ENCODE assay signal across 8 mouse cellular contexts in genomic region chr16:17812120-17812519, GRCm38 (mm10). TPM values are rescaled to one million over a fixed set of nuclear protein-coding genes. Genes with fewer than 3 reads are reported as not detected.
DNase-seq lines count a peak whose midpoint lies in the region; ATAC-seq lines count a peak whose summit lies in the region.

No protein-coding gene starts in this region.

- H3K4me1 ChIP-seq in forebrain, embryonic 14.5 days (ENCODE audit: control insufficient read depth, insufficient read depth, low read length) = peaks cover 12% of the 10 kb centered on the region; the same call in 1 of the 2 replicates
- H3K4me1 ChIP-seq in forebrain, embryonic 11.5 days (replicated peaks; ENCODE audit: control insufficient read depth, insufficient read depth, low read length) = peaks cover 12% of the 10 kb centered on the region
- H3K4me1 ChIP-seq in midbrain, embryonic 11.5 days (ENCODE audit: control insufficient read depth, insufficient read depth, low read length) = peaks cover 8% of the 10 kb centered on the region
- peaks cover 27% of the 10 kb centered on the region for H3K4me1 ChIP-seq in midbrain, embryonic 16.5 days (ENCODE audit: control insufficient read depth, insufficient read depth, low read length)

- no peaks in the 10 kb centered on the region for H3K36me3 ChIP-seq in forebrain, embryonic 14.5 days (ENCODE audit: control insufficient read depth, insufficient read depth, low read length)
- H3K36me3 ChIP-seq in forebrain, embryonic 11.5 days (ENCODE audit: control insufficient read depth, insufficient read depth, low read length) = no peaks in the 10 kb centered on the region
- H3K36me3 ChIP-seq in midbrain, embryonic 11.5 days (ENCODE audit: control insufficient read depth, insufficient read depth, low read length) = no peaks in the 10 kb centered on the region
- H3K36me3 ChIP-seq in midbrain, embryonic 16.5 days (ENCODE audit: control insufficient read depth, insufficient read depth, low read length) = no peaks in the 10 kb centered on the region

- H3K27me3 ChIP-seq in forebrain, embryonic 14.5 days (replicated peaks; ENCODE audit: control insufficient read depth, insufficient read depth, low read length) = peaks cover 8% of the 10 kb centered on the region; the same call in 1 of the 2 replicates
- peaks cover 16% of the 10 kb centered on the region for H3K27me3 ChIP-seq in forebrain, embryonic 11.5 days (ENCODE audit: control insufficient read depth, insufficient read depth, low read length)
- H3K27me3 ChIP-seq in midbrain, embryonic 11.5 days (ENCODE audit: control insufficient read depth, insufficient read depth, low read length) = peaks cover 35% of the 10 kb centered on the region
- H3K27me3 ChIP-seq in midbrain, embryonic 16.5 days (ENCODE audit: control insufficient read depth, insufficient read depth, low read depth, low read length) = peaks cover 12% of the 10 kb centered on the region

- no peak for ATAC-seq in forebrain, embryonic 14.5 days
- no peak for ATAC-seq in forebrain, embryonic 11.5 days (replicated peaks; ENCODE audit: low FRiP score)
- ATAC-seq in midbrain, embryonic 11.5 days (ENCODE audit: low FRiP score) = no peak
- ATAC-seq in midbrain, embryonic 16.5 days = no peak

- no peak overlapping the region for H3K4me2 ChIP-seq in forebrain, embryonic 14.5 days (ENCODE audit: low read length)
- H3K4me2 ChIP-seq in forebrain, embryonic 11.5 days (ENCODE audit: low read depth, low read length, severe bottlenecking) = no peak overlapping the region
- H3K4me2 ChIP-seq in midbrain, embryonic 11.5 days = no peak overlapping the region
- H3K4me2 ChIP-seq in midbrain, embryonic 16.5 days (ENCODE audit: low read length) = no peak overlapping the region

- 8% methylated on average over 5 of the region's 5 CpGs for WGBS in forebrain, embryonic 14.5 days
- 8% methylated on average over 5 of the region's 5 CpGs for WGBS in forebrain, embryonic 11.5 days
- WGBS in midbrain, embryonic 11.5 days = 5% methylated on average over 5 of the region's 5 CpGs
- WGBS in midbrain, embryonic 16.5 days = 8% methylated on average over 5 of the region's 5 CpGs

- no peak overlapping the region for H3K9ac ChIP-seq in forebrain, embryonic 14.5 days (ENCODE audit: low read length)
- H3K9ac ChIP-seq in forebrain, embryonic 11.5 days (ENCODE audit: low read length) = no peak overlapping the region
- H3K9ac ChIP-seq in midbrain, embryonic 11.5 days (ENCODE audit: low read length) = no peak overlapping the region
- no peak overlapping the region for H3K9ac ChIP-seq in midbrain, embryonic 16.5 days (ENCODE audit: low read depth, low read length)

- peak; percentile 80 for DNase-seq in forebrain, embryonic 14.5 days (ENCODE audit: low spot score)
- no peak for DNase-seq in forebrain, embryonic 11.5 days (ENCODE audit: low spot score)
- DNase-seq in midbrain, embryonic 11.5 days (ENCODE audit: low spot score, missing footprints) = peak; percentile 92
- peak; percentile 77 for DNase-seq in adipocyte (ENCODE audit: low spot score)
- peak; percentile 74 for DNase-seq in lung, postnatal 25 days (ENCODE audit: low spot score)
- DNase-seq in frontal cortex, postnatal 10 days (ENCODE audit: low spot score in 2 of 2) = no peak
- no peak for DNase-seq in urinary bladder, postnatal 36 days (ENCODE audit: low spot score in 2 of 2)

- no peak overlapping the region for H3K4me3 ChIP-seq in forebrain, embryonic 14.5 days (ENCODE audit: low read depth, low read length)
- H3K4me3 ChIP-seq in forebrain, embryonic 11.5 days (ENCODE audit: low read depth, low read length) = no peak overlapping the region
- H3K4me3 ChIP-seq in midbrain, embryonic 11.5 days (ENCODE audit: low read depth, low read length) = no peak overlapping the region
- no peak overlapping the region for H3K4me3 ChIP-seq in midbrain, embryonic 16.5 days (ENCODE audit: low read depth, low read length)

- no peak overlapping the region for H3K27ac ChIP-seq in forebrain, embryonic 14.5 days (ENCODE audit: low read depth, low read length)
- no peak overlapping the region for H3K27ac ChIP-seq in forebrain, embryonic 11.5 days (ENCODE audit: low read depth, low read length)
- no peak overlapping the region for H3K27ac ChIP-seq in midbrain, embryonic 11.5 days (ENCODE audit: low read depth, low read length)
- H3K27ac ChIP-seq in midbrain, embryonic 16.5 days (ENCODE audit: low read length) = no peak overlapping the region

- no peaks in the 10 kb centered on the region for H3K9me3 ChIP-seq in forebrain, embryonic 14.5 days (replicated peaks; ENCODE audit: control insufficient read depth, low read length)
- H3K9me3 ChIP-seq in forebrain, embryonic 11.5 days (ENCODE audit: control insufficient read depth, low read length) = no peaks in the 10 kb centered on the region
- H3K9me3 ChIP-seq in midbrain, embryonic 11.5 days (ENCODE audit: control insufficient read depth, low read length) = no peaks in the 10 kb centered on the region
- H3K9me3 ChIP-seq in midbrain, embryonic 16.5 days (replicated peaks; ENCODE audit: control insufficient read depth, low read length, poor library complexity, severe bottlenecking) = no peaks in the 10 kb centered on the region

RNA-seq across cellular contexts. Expression of gene Scarf2, which starts 15.0 kb away (rescaled TPM):
- polyA plus RNA-seq in forebrain, embryonic 14.5 days (2014; fragmentation: Nextera tagmentation; extraction: Ambion mirVana) = 0.89 and 1.1 TPM in 2 replicates
- 7.4 and 7.9 TPM in 2 replicates for polyA plus RNA-seq in forebrain, embryonic 11.5 days (2014; fragmentation: Nextera tagmentation; extraction: Ambion mirVana)
- polyA plus RNA-seq in midbrain, embryonic 11.5 days (2014; fragmentation: Nextera tagmentation; extraction: Ambion mirVana) = 3.8 and 4.4 TPM in 2 replicates
- polyA plus RNA-seq in midbrain, embryonic 16.5 days (2015; fragmentation: Nextera tagmentation; extraction: Ambion mirVana) = 0.88 and 1.2 TPM in 2 replicates

RNA-seq across cellular contexts. Expression of gene B830017H08Rik, which starts 20.8 kb away (rescaled TPM):
- 1.0 and 1.5 TPM in 2 replicates for polyA plus RNA-seq in forebrain, embryonic 14.5 days (2014; fragmentation: Nextera tagmentation; extraction: Ambion mirVana)
- polyA plus RNA-seq in forebrain, embryonic 11.5 days (2014; fragmentation: Nextera tagmentation; extraction: Ambion mirVana) = not detected in 2 replicates
- polyA plus RNA-seq in midbrain, embryonic 11.5 days (2014; fragmentation: Nextera tagmentation; extraction: Ambion mirVana) = 0.21 and 0.37 TPM in 2 replicates
- 3.8 and 4.2 TPM in 2 replicates for polyA plus RNA-seq in midbrain, embryonic 16.5 days (2015; fragmentation: Nextera tagmentation; extraction: Ambion mirVana)

RNA-seq across cellular contexts. Expression of gene Car15, which starts 26.0 kb away (rescaled TPM):
- polyA plus RNA-seq in forebrain, embryonic 14.5 days (2014; fragmentation: Nextera tagmentation; extraction: Ambion mirVana) = 4.0 and 5.0 TPM in 2 replicates
- 4.3 and 4.6 TPM in 2 replicates for polyA plus RNA-seq in forebrain, embryonic 11.5 days (2014; fragmentation: Nextera tagmentation; extraction: Ambion mirVana)
- 2.2 and 2.3 TPM in 2 replicates for polyA plus RNA-seq in midbrain, embryonic 11.5 days (2014; fragmentation: Nextera tagmentation; extraction: Ambion mirVana)
- 3.3 and 4.4 TPM in 2 replicates for polyA plus RNA-seq in midbrain, embryonic 16.5 days (2015; fragmentation: Nextera tagmentation; extraction: Ambion mirVana)

RNA-seq across cellular contexts. Expression of gene Klhl22, which starts 52.7 kb away (rescaled TPM):
- polyA plus RNA-seq in forebrain, embryonic 14.5 days (2014; fragmentation: Nextera tagmentation; extraction: Ambion mirVana) = 68.2 and 71.9 TPM in 2 replicates
- polyA plus RNA-seq in forebrain, embryonic 11.5 days (2014; fragmentation: Nextera tagmentation; extraction: Ambion mirVana) = 54.6 and 57.7 TPM in 2 replicates
- polyA plus RNA-seq in midbrain, embryonic 11.5 days (2014; fragmentation: Nextera tagmentation; extraction: Ambion mirVana) = 38.7 and 39.5 TPM in 2 replicates
- polyA plus RNA-seq in midbrain, embryonic 16.5 days (2015; fragmentation: Nextera tagmentation; extraction: Ambion mirVana) = 86.0 and 89.4 TPM in 2 replicates

Comparison
In these comparisons a context has a peak if more than half of its experiments do, and no peak if none do; other contexts are left out.
1. DNase-seq: peak in forebrain, embryonic 14.5 days (single experiment), midbrain, embryonic 11.5 days (single experiment), adipocyte (single experiment) and lung, postnatal 25 days (single experiment); none in forebrain, embryonic 11.5 days (single experiment), frontal cortex, postnatal 10 days (0 of 2) and urinary bladder, postnatal 36 days (0 of 2).